Mouse (Mus musculus) embryonic facial prominence, embryonic 10.5 days (tissue): Measurements from ENCODE around the gene Slc35c1. TPM values are rescaled to one million over a fixed set of nuclear protein-coding genes. Genes with fewer than 3 reads are reported as not detected.

Experiments
- DNase-seq: peaks from one replicate; pipeline ENCODE4 v3.0.0-alpha.2; 2017; ENCODE audit warnings: low spot score
- H3K27ac ChIP-seq: fragments of 300-500 bp; sonication (generic); replicated peaks from 2 replicates; pipeline ENCODE4 v1.5.1; 2016; ENCODE audit warnings: mild to moderate bottlenecking
- H3K27me3 ChIP-seq: fragments of 300-500 bp; sonication (generic); replicated peaks from 2 replicates; pipeline ENCODE4 v1.6.1; 2016; ENCODE audit warnings: low read depth, mild to moderate bottlenecking; ENCODE audit not compliant: poor library complexity, severe bottlenecking
- H3K36me3 ChIP-seq: fragments of 300-500 bp; sonication (generic); replicated peaks from 2 replicates; pipeline ENCODE4 v1.6.1; 2016; ENCODE audit warnings: mild to moderate bottlenecking, moderate library complexity
- H3K4me1 ChIP-seq: fragments of 300-500 bp; sonication (generic); 2 replicates; pipeline ENCODE4 v1.6.1; 2016
- H3K4me3 ChIP-seq: fragments of 300-500 bp; sonication (generic); 2 replicates; pipeline ENCODE4 v1.5.1; 2016; ENCODE audit warnings: mild to moderate bottlenecking, moderate library complexity
- H3K9me3 ChIP-seq: fragments of 300-500 bp; sonication (generic); 2 replicates; pipeline ENCODE4 v1.6.1; 2016; ENCODE audit warnings: mild to moderate bottlenecking
- WGBS: fragments of 180-500 bp; shearing (Covaris S2); methylation state at CpG from one replicate; pipeline ENCODE4 v1.1.7; 2016; 5-methylcytosine and 5-hydroxymethylcytosine counted together
- polyA plus RNA-seq: library from polyadenylated mRNA; unstranded; fragments of >200 nt; fragmentation: Nextera tagmentation; extraction: Ambion mirVana; gene quantifications from 2 replicates; pipeline ENCODE4 v1.2.1, GENCODE M21; 2016

Slc35c1 gene
- 12.6 and 13.5 TPM in 2 replicates for polyA plus RNA-seq

DNA sequence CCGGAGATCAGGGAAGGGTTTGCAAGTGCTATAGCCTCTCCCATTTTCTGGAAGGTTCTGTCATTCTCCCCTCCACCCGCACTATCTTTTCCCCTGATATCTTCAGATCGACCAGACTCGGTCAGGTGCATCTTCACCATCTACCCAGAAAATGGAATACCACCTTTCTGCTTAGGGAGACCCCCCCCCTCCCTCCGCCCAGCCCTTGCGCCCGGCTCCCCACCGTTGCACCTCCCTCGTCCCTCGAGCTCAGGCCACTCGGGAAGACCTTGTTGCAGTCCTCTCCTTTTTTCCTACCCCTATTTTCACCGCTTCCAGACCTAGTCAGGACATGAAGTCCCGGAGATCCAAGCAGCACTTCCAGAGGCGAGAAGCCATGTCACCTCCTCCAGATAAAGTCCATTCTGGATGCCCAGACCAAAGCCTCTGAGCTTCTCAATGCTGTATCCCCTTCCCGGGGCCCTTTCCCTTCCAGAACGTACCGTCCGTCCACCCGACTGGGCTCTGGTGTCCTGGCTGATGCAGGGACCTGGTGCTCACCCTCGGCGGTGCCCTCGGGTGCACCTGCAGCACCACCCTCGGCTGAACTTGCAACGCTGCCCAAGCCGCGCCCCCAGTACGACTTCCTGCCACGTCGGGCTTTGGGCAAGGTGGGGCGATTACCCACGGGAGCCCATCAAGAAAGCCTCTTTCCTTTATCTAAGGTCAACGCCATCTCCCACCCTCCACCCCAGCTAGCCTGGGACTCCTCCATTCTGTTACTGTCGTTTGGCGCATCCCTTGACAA lies at the start of gene Slc35c1:
TSS of gene Slc35c1 (minus strand) at position 618 of the 787 bp plus-strand sequence.
- H3K27me3 ChIP-seq, result peaks cover 34% of the 10 kb centered on the region
- peaks cover 40% of the 10 kb centered on the region for H3K4me1 ChIP-seq
- no peaks in the 10 kb centered on the region for H3K9me3 ChIP-seq
- no peaks in the 10 kb centered on the region for H3K36me3 ChIP-seq
- peak within 1 kb of the TSS; percentile 90 for H3K4me3 ChIP-seq
- peak within 1 kb of the TSS; percentile 84 for H3K27ac ChIP-seq
- WGBS, result 2% methylated on average over 34 of the region's 34 CpGs
- DNase-seq, result no peak

DNA sequence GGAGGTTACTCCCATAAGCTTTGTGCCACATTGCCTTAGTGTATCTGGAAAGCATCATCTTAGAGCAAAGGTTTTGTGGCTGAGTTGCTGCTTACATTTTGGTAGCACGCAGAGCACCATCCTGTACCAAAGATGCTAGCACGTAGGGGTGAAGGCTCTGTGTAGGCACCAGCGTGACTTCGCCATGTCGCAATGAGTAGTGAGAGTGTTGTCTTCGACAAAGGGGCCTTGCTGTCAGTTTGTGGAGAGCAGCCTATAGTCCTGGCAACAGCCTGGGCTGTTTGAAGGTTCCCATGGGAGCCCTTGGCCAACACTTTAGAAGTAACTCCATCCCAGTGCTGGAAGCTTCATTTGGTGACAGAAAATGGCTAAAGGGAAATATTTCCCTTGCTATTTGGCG lies 45.0 kb upstream of the Slc35c1 start:
- Histone ChIP-seq H3K27ac (no peak overlapping the region), H3K9me3 (no peaks in the 10 kb centered on the region), H3K27me3 (no peaks in the 10 kb centered on the region), H3K36me3 (no peaks in the 10 kb centered on the region), H3K4me3 (no peak overlapping the region), H3K4me1 (no peaks in the 10 kb centered on the region)
- WGBS, result 93% methylated on average over 7 of the region's 7 CpGs
- DNase-seq, result no peak

DNA sequence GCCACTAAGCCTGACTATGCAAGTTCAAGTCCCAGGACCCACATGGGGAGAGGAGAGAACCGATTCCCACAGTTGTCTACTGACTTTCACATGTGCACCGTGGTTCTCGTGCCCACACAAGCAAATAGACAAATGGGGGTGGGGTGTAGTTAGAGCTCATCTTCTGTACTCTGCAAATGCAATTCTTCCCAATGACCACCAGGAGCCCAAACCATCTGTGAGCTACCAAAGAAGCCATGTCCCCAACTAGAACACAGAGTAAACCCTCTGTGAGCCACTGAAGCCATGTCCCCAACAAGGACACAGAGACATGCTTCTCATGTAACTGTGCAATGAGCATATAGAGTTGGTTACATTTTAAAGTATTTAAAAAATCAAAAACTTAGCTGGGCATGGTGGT lies 43.1 kb upstream of the Slc35c1 start:
- WGBS, result 84% methylated on average over 3 of the region's 3 CpGs
- Histone ChIP-seq H3K4me3 (no peak overlapping the region), H3K9me3 (no peaks in the 10 kb centered on the region), H3K27ac (no peak overlapping the region), H3K36me3 (no peaks in the 10 kb centered on the region), H3K27me3 (no peaks in the 10 kb centered on the region), H3K4me1 (peaks cover 9% of the 10 kb centered on the region)
- DNase-seq, result no peak

DNA sequence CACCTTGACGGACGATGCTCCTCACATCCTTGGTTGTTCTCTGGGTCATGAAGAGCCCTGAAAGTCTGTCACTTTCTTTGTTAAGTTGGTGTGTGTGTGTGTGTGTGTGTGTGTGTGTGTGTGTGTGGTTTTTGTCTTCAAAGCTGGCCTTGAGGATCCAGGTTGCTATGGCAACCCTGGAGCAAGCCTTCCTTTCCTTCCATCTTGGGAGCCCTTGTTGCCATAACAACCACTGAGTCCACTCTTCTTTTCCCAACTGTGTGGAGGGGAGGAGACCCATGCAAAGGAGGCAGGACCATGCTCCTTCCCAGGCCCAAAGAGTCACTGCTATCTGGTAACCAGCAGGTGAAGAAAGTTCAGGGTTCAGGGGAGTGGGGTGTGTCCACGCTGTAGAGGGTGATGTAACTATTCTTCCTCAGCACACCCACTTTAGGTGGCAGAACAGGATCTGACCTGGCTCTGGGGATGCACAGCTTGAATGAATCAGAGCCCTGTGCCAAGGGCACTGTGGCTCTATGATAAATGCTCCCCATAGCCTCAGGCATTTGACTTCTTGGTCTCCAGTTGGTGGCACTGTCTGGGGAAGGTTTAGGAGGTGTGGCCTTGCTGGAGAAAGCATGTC lies 39.5 kb upstream of the Slc35c1 start:
- 79% methylated on average over 3 of the region's 3 CpGs for WGBS
- Histone ChIP-seq H3K9me3 (no peaks in the 10 kb centered on the region), H3K4me3 (no peak overlapping the region), H3K36me3 (no peaks in the 10 kb centered on the region), H3K4me1 (peaks cover 19% of the 10 kb centered on the region), H3K27me3 (peaks cover 32% of the 10 kb centered on the region), H3K27ac (no peak overlapping the region)
- DNase-seq, result peak; percentile 34

DNA sequence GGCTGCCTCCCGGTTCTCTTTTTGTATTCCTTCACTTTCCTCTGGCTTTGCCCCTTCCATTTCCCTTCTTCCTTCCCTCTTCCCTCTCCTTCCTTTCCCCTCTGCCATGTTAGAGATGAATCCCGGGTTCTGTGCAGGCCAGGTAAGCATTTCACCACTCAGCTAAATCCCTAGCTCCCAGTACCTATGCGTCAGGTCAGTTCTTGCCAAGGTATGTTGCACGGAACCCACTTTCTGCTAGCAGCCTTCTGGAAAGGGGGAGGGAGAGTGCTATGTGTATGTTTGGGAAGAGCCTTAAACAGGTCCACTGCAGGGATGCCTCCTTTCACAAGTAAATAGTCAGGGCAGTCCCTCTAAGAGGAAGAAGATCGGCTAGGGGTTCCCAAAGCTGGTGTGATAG lies 36.8 kb upstream of the Slc35c1 start:
- Histone ChIP-seq H3K27ac (no peak overlapping the region), H3K4me1 (peaks cover 29% of the 10 kb centered on the region), H3K36me3 (no peaks in the 10 kb centered on the region), H3K4me3 (no peak overlapping the region), H3K27me3 (peaks cover 45% of the 10 kb centered on the region), H3K9me3 (no peaks in the 10 kb centered on the region)
- DNase-seq, result no peak
- WGBS, result 70% methylated on average over 5 of the region's 5 CpGs

DNA sequence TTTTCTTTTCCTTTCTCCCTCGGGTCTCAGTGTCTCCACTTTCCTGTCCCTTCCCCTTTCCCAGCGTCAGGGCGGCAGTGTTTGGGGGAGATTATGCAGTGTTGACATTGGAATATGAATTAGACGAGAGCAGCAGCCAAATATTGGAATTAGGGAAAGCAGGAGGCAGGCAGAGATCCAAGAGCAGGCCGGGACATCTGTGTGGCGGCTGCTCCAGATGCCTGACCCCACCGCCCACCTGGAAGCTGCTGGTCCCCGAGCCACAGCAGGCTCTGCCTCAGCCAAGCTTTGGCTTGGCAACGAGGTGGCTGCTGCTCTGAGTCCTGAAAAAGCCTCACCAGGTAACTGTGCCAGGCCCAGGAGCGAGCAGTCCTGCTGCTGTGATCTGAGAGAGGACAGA lies 36.3 kb upstream of the Slc35c1 start:
- peaks cover 45% of the 10 kb centered on the region for H3K27me3 ChIP-seq
- H3K9me3 ChIP-seq, result no peaks in the 10 kb centered on the region
- no peak overlapping the region for H3K27ac ChIP-seq
- DNase-seq, result no peak
- H3K4me3 ChIP-seq, result no peak overlapping the region
- peaks cover 29% of the 10 kb centered on the region for H3K4me1 ChIP-seq
- no peaks in the 10 kb centered on the region for H3K36me3 ChIP-seq
- WGBS, result 37% methylated on average over 10 of the region's 10 CpGs

DNA sequence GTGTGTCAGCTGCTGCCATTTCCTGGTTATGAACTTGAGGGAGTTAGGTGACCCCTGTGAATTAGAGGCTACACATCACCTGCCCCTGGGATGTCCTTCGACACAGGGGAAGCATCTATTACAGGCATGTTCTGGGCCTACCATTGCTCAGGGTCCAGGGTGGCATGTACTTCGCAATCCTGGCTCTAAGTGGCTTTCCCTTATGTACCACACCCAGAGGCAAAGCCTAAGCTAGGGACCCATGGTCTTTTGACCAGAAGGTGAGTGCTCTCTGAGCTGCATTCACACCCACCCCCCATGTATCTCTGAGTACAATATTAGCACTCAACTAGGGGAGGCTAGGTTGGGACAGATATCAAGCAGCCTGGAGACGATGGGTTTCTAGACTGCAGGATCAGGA lies 34.6 kb upstream of the Slc35c1 start:
- Histone ChIP-seq H3K9me3 (no peaks in the 10 kb centered on the region), H3K27ac (no peak overlapping the region), H3K27me3 (peaks cover 45% of the 10 kb centered on the region), H3K36me3 (no peaks in the 10 kb centered on the region), H3K4me1 (peaks cover 27% of the 10 kb centered on the region), H3K4me3 (no peak overlapping the region)
- 90% methylated on average over 3 of the region's 3 CpGs for WGBS
- no peak for DNase-seq

DNA sequence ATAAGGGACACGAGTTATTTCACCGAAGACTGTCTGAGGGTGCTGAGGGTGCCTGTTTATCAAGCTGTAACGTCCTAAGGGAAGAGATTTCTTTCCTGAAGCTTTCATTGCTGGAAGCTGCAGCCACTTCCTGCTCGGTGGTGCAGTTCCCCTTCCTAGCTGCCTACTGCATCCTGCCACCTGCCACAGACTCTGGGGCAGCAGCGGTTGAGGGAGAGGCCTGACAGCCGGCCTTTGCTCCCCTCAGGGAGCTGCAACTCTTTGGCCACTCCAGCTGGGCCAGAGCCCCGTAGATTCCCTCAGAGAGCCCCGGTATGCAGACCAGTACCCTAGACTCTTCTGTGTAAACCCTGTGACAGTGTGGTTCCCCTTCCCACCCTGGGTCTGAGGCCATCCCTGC lies 34.1 kb upstream of the Slc35c1 start:
- H3K9me3 ChIP-seq, result no peaks in the 10 kb centered on the region
- no peak overlapping the region for H3K4me3 ChIP-seq
- peaks cover 45% of the 10 kb centered on the region for H3K27me3 ChIP-seq
- DNase-seq, result no peak
- whole genome bisulfite sequencing, result 41% methylated on average over 8 of the region's 8 CpGs
- H3K27ac ChIP-seq, result no peak overlapping the region
- H3K4me1 ChIP-seq, result peaks cover 21% of the 10 kb centered on the region
- H3K36me3 ChIP-seq, result no peaks in the 10 kb centered on the region

DNA sequence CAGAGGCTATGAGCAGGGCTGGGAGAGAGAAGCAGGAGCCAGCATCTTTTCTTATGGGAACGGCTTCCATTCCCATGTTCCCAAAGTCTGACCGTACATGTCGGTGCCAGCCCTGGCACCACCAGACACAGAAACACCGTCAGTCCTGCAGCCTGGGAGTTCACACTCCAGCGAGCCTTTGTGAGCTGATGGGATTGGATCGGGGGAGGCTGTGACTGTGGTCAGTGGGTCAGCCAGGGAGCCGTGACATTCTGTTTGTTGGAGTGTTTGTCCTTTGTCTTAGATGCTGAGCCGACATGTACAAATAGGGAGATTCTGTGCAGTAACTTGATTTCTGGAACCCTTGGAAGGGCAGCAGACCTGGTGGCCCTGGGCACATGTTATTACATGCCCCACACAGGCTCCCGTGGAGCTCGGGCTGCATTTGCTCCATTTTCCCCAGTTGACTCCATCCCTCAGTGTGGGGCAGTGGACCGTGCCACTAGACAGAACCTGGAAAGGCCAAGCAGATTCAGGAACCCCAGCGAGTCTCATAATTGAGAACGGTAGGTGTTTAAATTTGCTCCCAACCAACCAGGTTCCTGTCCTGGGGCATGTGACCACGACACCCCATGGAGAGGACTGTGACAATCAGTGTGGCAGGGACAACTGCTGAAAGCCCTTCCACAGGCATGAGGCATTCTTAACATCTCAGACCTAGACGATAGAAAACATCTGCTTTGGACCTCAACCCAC lies 33.5 kb upstream of the Slc35c1 start:
- WGBS, result 62% methylated on average over 15 of the region's 15 CpGs
- H3K27ac ChIP-seq, result no peak overlapping the region
- DNase-seq, result no peak
- no peaks in the 10 kb centered on the region for H3K9me3 ChIP-seq
- peaks cover 20% of the 10 kb centered on the region for H3K4me1 ChIP-seq
- H3K36me3 ChIP-seq, result no peaks in the 10 kb centered on the region
- H3K4me3 ChIP-seq, result no peak overlapping the region
- peaks cover 45% of the 10 kb centered on the region for H3K27me3 ChIP-seq

DNA sequence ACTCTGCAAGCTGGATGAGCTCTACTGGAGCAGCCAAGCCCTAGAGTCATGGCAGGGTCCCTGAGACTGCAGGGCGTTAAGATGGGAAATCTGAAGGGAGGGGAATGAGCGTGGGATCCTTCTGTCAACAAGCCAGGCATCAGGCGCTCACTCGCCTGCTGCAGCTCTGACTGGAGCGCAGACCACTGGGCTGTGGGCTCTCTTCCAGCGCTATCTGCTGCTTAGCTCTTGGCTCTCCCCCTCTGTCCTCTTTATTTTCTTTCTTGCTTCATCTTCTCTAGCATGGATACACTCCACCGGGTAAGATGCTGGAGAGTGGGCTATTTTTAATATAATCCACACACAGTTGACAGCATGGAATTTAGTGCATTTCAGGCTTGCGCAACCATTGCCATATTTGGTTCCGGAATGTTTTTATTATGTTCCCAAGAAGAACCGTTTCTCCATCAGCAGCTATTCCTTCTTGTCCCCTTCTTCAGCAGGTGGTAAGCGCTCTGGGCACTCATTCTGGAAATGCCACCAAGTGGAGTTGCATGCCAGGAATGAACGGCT lies 31.7 kb upstream of the Slc35c1 start:
- Histone ChIP-seq H3K36me3 (no peaks in the 10 kb centered on the region), H3K4me3 (no peak overlapping the region), H3K4me1 (peaks cover 20% of the 10 kb centered on the region), H3K27me3 (peaks cover 43% of the 10 kb centered on the region), H3K27ac (no peak overlapping the region), H3K9me3 (no peaks in the 10 kb centered on the region)
- 64% methylated on average over 12 of the region's 12 CpGs for WGBS
- no peak for DNase-seq

DNA sequence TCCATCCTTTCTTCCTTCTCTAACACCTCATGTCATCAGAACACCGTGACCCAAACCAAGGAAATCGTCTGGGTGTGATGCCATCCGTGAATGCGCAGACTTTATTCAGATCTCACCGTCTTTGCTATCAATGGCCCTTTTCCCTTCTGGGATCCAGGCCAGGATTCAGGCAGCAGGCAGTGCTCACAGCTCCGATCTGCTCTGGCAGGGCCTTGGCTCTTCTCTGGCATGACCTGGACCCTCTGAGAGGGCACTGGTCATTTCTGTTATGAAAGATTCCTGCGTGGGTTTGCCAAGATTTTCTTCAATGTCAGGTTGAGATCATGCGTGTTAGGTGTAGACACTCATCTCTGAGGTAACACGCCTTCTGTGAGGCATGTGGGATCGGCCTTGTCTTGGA lies 30.2 kb upstream of the Slc35c1 start:
- Histone ChIP-seq H3K4me1 (peaks cover 20% of the 10 kb centered on the region), H3K9me3 (no peaks in the 10 kb centered on the region), H3K27me3 (peaks cover 40% of the 10 kb centered on the region), H3K27ac (no peak overlapping the region), H3K36me3 (no peaks in the 10 kb centered on the region), H3K4me3 (no peak overlapping the region)
- DNase-seq, result no peak
- WGBS, result 90% methylated on average over 10 of the region's 10 CpGs

DNA sequence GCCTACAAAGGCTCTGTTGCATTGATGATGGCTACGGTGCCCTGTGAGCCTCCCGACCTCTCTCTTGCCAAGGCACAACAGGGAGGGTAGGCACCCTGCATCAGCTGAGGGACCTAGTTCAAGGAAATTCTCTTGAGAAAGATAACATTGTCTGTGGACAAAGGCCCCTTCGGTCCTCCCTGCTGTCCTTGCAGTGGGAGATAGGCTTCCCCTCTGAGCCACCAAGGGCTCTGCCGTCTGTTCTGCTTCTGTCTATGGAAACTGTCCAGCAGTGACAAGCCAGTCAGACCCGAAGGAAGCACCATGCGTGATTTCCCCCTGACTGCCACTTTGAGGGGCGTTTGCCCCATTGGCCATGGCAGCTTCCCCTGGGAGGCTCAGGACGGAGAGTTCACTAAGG lies 27.5 kb upstream of the Slc35c1 start:
- peaks cover 49% of the 10 kb centered on the region for H3K27me3 ChIP-seq
- 82% methylated on average over 8 of the region's 8 CpGs for whole genome bisulfite sequencing
- DNase-seq, result no peak

More for the DNA sequence above, 27.5 kb upstream of the Slc35c1 start:
- H3K27ac ChIP-seq, result no peak overlapping the region
- no peaks in the 10 kb centered on the region for H3K36me3 ChIP-seq
- no peak overlapping the region for H3K4me3 ChIP-seq
- H3K9me3 ChIP-seq, result no peaks in the 10 kb centered on the region
- H3K4me1 ChIP-seq, result peaks cover 14% of the 10 kb centered on the region
